Mouse (Mus musculus) spleen, adult 2 months (tissue): ENCODE results near the gene Cdh23. TPM values are rescaled to one million over a fixed set of nuclear protein-coding genes. Genes with fewer than 3 reads are reported as not detected.

Experiments
- DNase-seq, 2 experiments: peaks; one replicate each; pipeline versions ENCODE4 v3.0.0 to v3.0.0-alpha.2; 2012 to 2021; ENCODE audit warnings: low spot score in 2 of 2, low read depth in 1 of 2
- H3K27ac ChIP-seq: fragments of 200-500 bp; 2 replicates; pipeline ENCODE4 v1.5.1; 2012; ENCODE audit warnings: low read length, inconsistent platforms; ENCODE audit not compliant: insufficient read depth
- H3K27me3 ChIP-seq: fragments of 200-500 bp; 2 replicates; pipeline ENCODE4 v1.6.1; 2012; ENCODE audit warnings: mild to moderate bottlenecking, moderate library complexity, low read length, inconsistent platforms; ENCODE audit not compliant: control insufficient read depth, insufficient read depth
- H3K36me3 ChIP-seq: fragments of 200-500 bp; 2 replicates; pipeline ENCODE4 v1.6.1; 2012; ENCODE audit warnings: mild to moderate bottlenecking, low read length, inconsistent platforms; ENCODE audit not compliant: control insufficient read depth, insufficient read depth
- H3K4me1 ChIP-seq: fragments of 200-500 bp; 2 replicates; pipeline ENCODE4 v1.6.1; 2011; ENCODE audit warnings: inconsistent platforms; ENCODE audit not compliant: control insufficient read depth, insufficient read depth, insufficient read length
- H3K4me3 ChIP-seq: fragments of 200-500 bp; 2 replicates; pipeline ENCODE4 v1.5.1; 2011; ENCODE audit warnings: mild to moderate bottlenecking, inconsistent platforms; ENCODE audit not compliant: insufficient read depth, insufficient read length; ENCODE audit errors: extremely low read depth
- CTCF ChIP-seq: fragments of 200-500 bp; IDR thresholded peaks from 2 replicates; pipeline ENCODE4 v1.5.1; 2011; ENCODE audit warnings: mild to moderate bottlenecking, inconsistent platforms; ENCODE audit not compliant: insufficient read depth, insufficient read length, insufficient replicate concordance; ENCODE audit errors: extremely low read depth
- POLR2A ChIP-seq: fragments of 200-500 bp; IDR thresholded peaks from 2 replicates; pipeline ENCODE4 v1.6.1; 2011; ENCODE audit warnings: low read depth, low read length, inconsistent platforms
- WGBS: fragments of 180-500 bp; shearing (Covaris S2); methylation state at CpG from one replicate; pipeline ENCODE4 v1.1.7; 2018; 5-methylcytosine and 5-hydroxymethylcytosine counted together
- polyA plus RNA-seq: library from polyadenylated mRNA; depleted of rRNA; stranded (reverse); fragments of >200 nt; gene quantifications from 2 replicates; pipeline ENCODE4 v1.2.3, GENCODE M21; 2012

Cdh23 gene
- polyA plus RNA-seq, 1 experiment = 2.7 TPM

DNA sequence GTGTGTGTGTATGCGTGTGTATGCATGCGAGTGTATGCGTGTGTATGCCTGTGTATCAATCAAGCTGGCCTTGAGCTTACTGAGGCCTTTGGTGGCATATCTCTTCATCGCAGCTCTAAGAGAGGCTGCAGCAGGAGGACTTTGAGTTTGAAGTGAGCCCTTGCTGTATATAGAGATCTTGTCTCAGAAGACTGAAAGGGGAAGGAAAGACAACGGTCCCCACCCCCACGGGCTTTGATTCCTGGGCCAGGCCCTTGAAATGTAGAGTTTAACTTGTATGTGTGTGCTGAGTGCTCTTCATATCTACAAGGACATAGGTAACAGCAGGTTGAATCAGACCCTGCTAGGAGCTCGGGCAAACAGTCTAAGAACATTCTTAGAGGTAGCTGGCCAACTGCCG is 407.1 kb downstream of the Cdh23 start:
- Histone ChIP-seq H3K4me1 (peaks cover 65% of the 10 kb centered on the region), H3K27ac (peak overlapping the region; percentile 64), H3K36me3 (peaks cover 26% of the 10 kb centered on the region)

GRCm38 (mm10) chr10:60287726-60288125 is 408.6 kb downstream of the Cdh23 start:
- H3K27ac ChIP-seq = peak overlapping the region; percentile 6; the same call in 1 of the 2 replicates
- H3K27me3 ChIP-seq = no peaks in the 10 kb centered on the region
- no peak for DNase-seq
- H3K36me3 ChIP-seq = peaks cover 12% of the 10 kb centered on the region
- peaks cover 76% of the 10 kb centered on the region for H3K4me1 ChIP-seq
- H3K4me3 ChIP-seq = no peak overlapping the region
- TF ChIP-seq POLR2A (no peak), CTCF (no peak)
- 17% methylated on average over 2 of the region's 2 CpGs for WGBS

More for the DNA sequence above, 407.1 kb downstream of the Cdh23 start:
- Histone ChIP-seq H3K4me3 (no peak overlapping the region), H3K27me3 (no peaks in the 10 kb centered on the region)
- peak in 1 of 2 experiments; percentile 66 for DNase-seq
- 23% methylated on average over 8 of the region's 8 CpGs for WGBS
- TF ChIP-seq CTCF = no peak

GRCm38 (mm10) chr10:60287161-60287560 is 409.1 kb downstream of the Cdh23 start:
- TF ChIP-seq POLR2A = no peak
- TF ChIP-seq CTCF = no peak
- H3K27ac ChIP-seq = peak overlapping the region; percentile 6; the same call in 1 of the 2 replicates
- H3K4me1 ChIP-seq = peaks cover 80% of the 10 kb centered on the region
- H3K36me3 ChIP-seq = peaks cover 10% of the 10 kb centered on the region
- no peak overlapping the region for H3K4me3 ChIP-seq
- H3K27me3 ChIP-seq = no peaks in the 10 kb centered on the region
- 47% methylated on average over 4 of the region's 4 CpGs for WGBS
- no peak for DNase-seq

DNA sequence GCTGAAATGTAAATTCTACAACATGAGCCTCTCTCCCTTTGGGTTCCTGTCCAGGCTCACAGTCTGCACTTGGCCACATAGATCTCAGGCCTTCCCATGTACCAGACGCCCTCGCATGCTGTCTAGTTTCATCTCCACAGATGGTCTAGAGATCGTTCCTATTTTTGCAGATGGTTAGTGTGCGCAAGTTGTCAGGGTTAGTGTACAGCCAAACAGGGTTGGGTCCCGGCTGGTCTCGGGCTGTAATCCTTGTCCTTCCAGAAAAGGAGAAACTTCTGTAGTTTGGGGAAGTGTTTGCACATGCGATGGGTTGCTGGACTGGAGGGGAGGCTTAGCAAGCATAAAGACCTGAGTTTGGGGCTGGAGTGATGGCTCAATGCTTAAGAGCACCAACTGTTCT is 409.7 kb downstream of the Cdh23 start:
- H3K27me3 ChIP-seq = no peaks in the 10 kb centered on the region
- H3K36me3 ChIP-seq = 0 out of 2 replicates have a peak, but pooled peaks cover 7% of the 10 kb centered on the region
- H3K27ac ChIP-seq = peak overlapping the region; percentile 59
- DNase-seq = no peak
- no peak overlapping the region for H3K4me3 ChIP-seq
- H3K4me1 ChIP-seq = peaks cover 80% of the 10 kb centered on the region
- 32% methylated on average over 7 of the region's 7 CpGs for WGBS
- no peak for TF ChIP-seq POLR2A
- no peak for TF ChIP-seq CTCF

GRCm38 (mm10) chr10:60285676-60286372 is 410.5 kb downstream of the Cdh23 start:
- Histone ChIP-seq H3K4me1 (peaks cover 79% of the 10 kb centered on the region), H3K36me3 (0 out of 2 replicates have a peak, but pooled peaks cover 3% of the 10 kb centered on the region), H3K27me3 (no peaks in the 10 kb centered on the region), H3K4me3 (peak overlapping the region; percentile 35), H3K27ac (peak overlapping the region; percentile 87)
- 60% methylated on average over 14 of the region's 14 CpGs for WGBS
- no peak for DNase-seq
- TF ChIP-seq CTCF = no peak
- no peak for TF ChIP-seq POLR2A

GRCm38 (mm10) chr10:60285183-60285582 is 411.1 kb downstream of the Cdh23 start:
- Histone ChIP-seq H3K36me3 (0 out of 2 replicates have a peak, but pooled peaks cover 3% of the 10 kb centered on the region), H3K4me1 (peaks cover 80% of the 10 kb centered on the region), H3K27me3 (no peaks in the 10 kb centered on the region), H3K27ac (peak overlapping the region; percentile 87), H3K4me3 (peak overlapping the region; percentile 35; the same call in 1 of the 2 replicates)
- DNase-seq = no peak
- TF ChIP-seq CTCF (no peak), POLR2A (no peak)
- WGBS = 55% methylated on average over 8 of the region's 8 CpGs

DNA sequence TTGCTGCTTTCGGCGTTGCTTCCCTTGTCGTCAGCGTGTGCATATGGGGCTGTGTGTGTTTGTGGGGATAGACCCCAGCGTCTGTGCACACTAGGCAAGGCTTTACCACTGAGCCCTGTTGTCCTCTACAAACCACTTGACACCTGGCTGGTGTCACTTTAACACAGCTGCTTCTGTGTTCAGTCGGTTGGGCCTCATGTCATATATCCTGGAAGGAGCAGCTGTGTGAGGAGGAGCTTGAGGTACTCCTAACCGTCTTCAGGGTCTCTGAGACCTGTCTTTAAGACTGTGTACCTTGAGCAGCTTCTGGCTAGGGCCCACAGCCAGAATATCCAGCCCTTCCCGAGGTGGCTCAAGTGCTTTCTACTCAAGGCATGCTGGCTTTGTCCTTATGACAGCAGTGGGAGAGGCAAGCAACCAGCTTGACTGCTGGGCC is 411.6 kb downstream of the Cdh23 start:
- no peak for DNase-seq
- Histone ChIP-seq H3K27me3 (no peaks in the 10 kb centered on the region), H3K4me3 (peak overlapping the region; percentile 35), H3K27ac (peak overlapping the region; percentile 87), H3K4me1 (peaks cover 80% of the 10 kb centered on the region), H3K36me3 (0 out of 2 replicates have a peak, but pooled peaks cover 3% of the 10 kb centered on the region)
- no peak for TF ChIP-seq CTCF
- no peak for TF ChIP-seq POLR2A
- 14% methylated on average over 8 of the region's 8 CpGs for WGBS
